Mouse (Mus musculus): ENCODE results near the gene Fbxw9. TPM values are rescaled to one million over a fixed set of nuclear protein-coding genes. Genes with fewer than 3 reads are reported as not detected.

Gene Fbxw9
- 20.4 and 21.2 TPM in 2 replicates for polyA plus RNA-seq (2014; fragmentation: Nextera tagmentation; extraction: Ambion mirVana)

DNA sequence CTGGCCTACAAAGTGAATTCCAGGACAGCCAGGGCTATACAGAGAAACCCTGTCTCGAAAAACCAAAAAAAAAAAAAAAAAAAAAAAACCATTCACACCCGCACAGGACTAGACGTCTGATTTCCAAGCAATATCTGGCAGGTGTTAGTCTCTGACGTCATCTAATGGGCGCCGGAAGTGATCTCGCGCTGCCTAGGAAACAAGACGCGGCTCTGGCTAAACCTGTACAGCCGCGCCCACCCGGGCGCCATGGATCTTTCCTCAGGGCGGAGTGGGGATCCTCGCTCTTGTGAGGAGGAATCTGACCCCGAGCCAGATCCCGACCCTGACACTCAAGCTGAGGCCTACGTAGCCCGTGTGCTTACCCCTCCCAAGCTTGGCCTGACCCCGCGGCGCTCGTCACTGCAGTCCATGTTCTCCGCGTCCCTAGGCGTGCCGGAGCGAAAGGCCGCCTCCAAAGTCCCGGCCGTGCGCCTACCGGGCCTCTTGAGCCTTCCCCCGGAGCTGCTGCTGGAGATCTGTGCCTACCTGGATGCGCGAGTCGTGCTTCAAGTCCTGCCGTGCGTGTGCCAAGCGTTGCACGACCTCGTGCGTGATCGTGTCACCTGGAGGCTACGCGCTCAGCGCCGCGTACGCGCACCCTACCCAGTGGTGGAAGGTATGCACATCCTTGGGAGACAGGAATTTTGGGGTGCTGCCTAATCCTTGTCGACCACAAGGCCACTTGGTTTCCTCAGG, at the start of gene Fbxw9:
Fbxw9 (plus strand) TSS at position 177 of the 738 bp plus-strand sequence.
- Histone ChIP-seq H3K9ac (replicated peaks; ENCODE audit: low read length) (peak within 1 kb of the TSS; percentile 67), H3K9me3 (replicated peaks; ENCODE audit: control insufficient read depth, low read length) (no peaks in the 10 kb centered on the region), H3K4me3 (ENCODE audit: low read depth, low read length) (peak within 1 kb of the TSS; percentile 77), H3K36me3 (replicated peaks; ENCODE audit: control insufficient read depth, insufficient read depth, low read depth, low read length) (0 out of 2 replicates have a peak, but pooled peaks cover 5% of the 10 kb centered on the region), H3K4me1 (ENCODE audit: control insufficient read depth, insufficient read depth, low read length) (0 out of 2 replicates have a peak, but pooled peaks cover 2% of the 10 kb centered on the region), H3K27me3 (ENCODE audit: control insufficient read depth, insufficient read depth, low read length) (no peaks in the 10 kb centered on the region), H3K4me2 (ENCODE audit: low read depth, low read length) (peak within 1 kb of the TSS; percentile 92), H3K27ac (replicated peaks; ENCODE audit: low read depth, low read length) (no peak within 1 kb of the TSS)
- ATAC-seq (replicated peaks; ENCODE audit: insufficient number of reproducible peaks, low FRiP score, low TSS enrichment, low read depth) (peak; percentile 84), DNase-seq (ENCODE audit: low spot score) (peak; percentile 96)
- WGBS = under 1% methylated on average over 52 of the region's 53 CpGs

DNA sequence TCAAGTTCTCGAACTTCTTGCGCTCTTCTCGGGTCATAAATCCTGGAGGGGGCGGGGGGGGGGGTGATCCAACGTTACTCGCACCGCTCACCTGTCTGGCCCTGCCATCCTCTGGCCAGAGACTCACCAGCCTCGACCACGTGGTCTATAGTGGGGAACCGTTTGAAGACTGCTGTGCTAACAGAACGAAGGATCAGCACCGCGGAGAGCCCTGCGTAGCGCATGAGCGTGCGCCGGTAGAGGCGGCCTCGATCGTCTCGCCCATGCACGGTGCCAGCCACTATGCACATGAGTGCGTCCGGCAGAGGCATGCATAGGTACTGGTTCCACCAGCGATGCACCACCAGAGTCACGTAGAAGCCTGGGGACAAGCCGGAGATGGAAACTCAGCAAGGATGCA, 48.6 kb upstream of the Fbxw9 start:
- Histone ChIP-seq H3K4me3 (ENCODE audit: low read depth, low read length) (no peak overlapping the region), H3K9me3 (replicated peaks; ENCODE audit: control insufficient read depth, low read length) (no peaks in the 10 kb centered on the region), H3K4me2 (ENCODE audit: low read depth, low read length) (no peak overlapping the region), H3K9ac (replicated peaks; ENCODE audit: low read length) (no peak overlapping the region), H3K27ac (replicated peaks; ENCODE audit: low read depth, low read length) (no peak overlapping the region), H3K36me3 (replicated peaks; ENCODE audit: control insufficient read depth, insufficient read depth, low read depth, low read length) (no peaks in the 10 kb centered on the region), H3K27me3 (ENCODE audit: control insufficient read depth, insufficient read depth, low read length) (peaks cover 26% of the 10 kb centered on the region), H3K4me1 (ENCODE audit: control insufficient read depth, insufficient read depth, low read length) (no peaks in the 10 kb centered on the region; the same call in 1 of the 2 replicates)
- ATAC-seq (replicated peaks; ENCODE audit: insufficient number of reproducible peaks, low FRiP score, low TSS enrichment, low read depth) (no peak), DNase-seq (ENCODE audit: low spot score) (no peak)
- 18% methylated on average over 28 of the region's 28 CpGs for WGBS

DNA sequence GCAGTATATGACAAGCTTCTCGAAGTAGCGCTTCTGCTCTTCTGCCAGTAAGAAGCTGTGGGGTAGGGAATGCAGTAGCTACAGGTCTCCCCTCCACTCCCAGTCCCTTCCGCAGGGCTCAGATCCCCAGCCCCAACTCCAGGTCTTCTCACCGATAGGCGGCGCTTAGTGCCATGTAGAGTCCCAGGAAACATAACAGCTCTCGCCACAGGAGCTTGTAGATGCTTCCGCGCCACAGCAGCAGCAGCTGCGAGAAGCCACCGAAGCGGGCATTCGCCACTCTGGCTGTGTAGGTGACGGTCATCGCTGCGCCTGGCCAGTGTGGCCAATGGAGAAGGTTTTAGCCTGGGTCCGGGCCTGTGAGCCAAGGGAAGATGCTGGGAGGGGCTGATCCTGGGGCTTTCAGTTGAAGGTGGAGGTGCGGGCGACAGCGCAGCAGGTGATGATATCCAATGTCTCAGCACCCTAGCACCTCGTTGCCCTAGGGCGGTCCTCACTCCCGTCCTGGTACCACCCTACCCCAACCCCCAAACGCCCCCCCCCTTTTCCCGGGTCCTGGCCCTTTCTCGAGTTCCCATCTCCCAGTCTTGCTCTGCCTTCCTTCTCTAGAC, 46.5 kb upstream of the Fbxw9 start:
- Histone ChIP-seq H3K27me3 (ENCODE audit: control insufficient read depth, insufficient read depth, low read length) (peaks cover 19% of the 10 kb centered on the region), H3K9ac (replicated peaks; ENCODE audit: low read length) (peak overlapping the region; percentile 51; the same call in 1 of the 2 replicates), H3K4me1 (ENCODE audit: control insufficient read depth, insufficient read depth, low read length) (no peaks in the 10 kb centered on the region; the same call in 1 of the 2 replicates), H3K27ac (replicated peaks; ENCODE audit: low read depth, low read length) (no peak overlapping the region), H3K4me2 (ENCODE audit: low read depth, low read length) (peak overlapping the region; percentile 47), H3K36me3 (replicated peaks; ENCODE audit: control insufficient read depth, insufficient read depth, low read depth, low read length) (no peaks in the 10 kb centered on the region), H3K9me3 (replicated peaks; ENCODE audit: control insufficient read depth, low read length) (no peaks in the 10 kb centered on the region), H3K4me3 (ENCODE audit: low read depth, low read length) (0 out of 2 replicates have a peak overlapping the region, but pooled peaks have one; percentile 14)
- ATAC-seq (replicated peaks; ENCODE audit: insufficient number of reproducible peaks, low FRiP score, low TSS enrichment, low read depth) = no peak
- DNase-seq (ENCODE audit: low spot score) = peak; percentile 86
- 7% methylated on average over 26 of the region's 26 CpGs for WGBS

GRCm38 (mm10) chr8:85014431-85014830, 45.4 kb upstream of the Fbxw9 start, which contains the start of gene Best2:
Gene Best2, minus strand, starts transcription at chr8:85014531.
- no peaks in the 10 kb centered on the region for H3K9me3 ChIP-seq (replicated peaks; ENCODE audit: control insufficient read depth, low read length)
- no peaks in the 10 kb centered on the region; the same call in 1 of the 2 replicates for H3K36me3 ChIP-seq (replicated peaks; ENCODE audit: control insufficient read depth, insufficient read depth, low read depth, low read length)
- peaks cover 19% of the 10 kb centered on the region for H3K27me3 ChIP-seq (ENCODE audit: control insufficient read depth, insufficient read depth, low read length)
- WGBS = 46% methylated on average over 2 of the region's 2 CpGs
- H3K4me1 ChIP-seq (ENCODE audit: control insufficient read depth, insufficient read depth, low read length) = no peaks in the 10 kb centered on the region; the same call in 1 of the 2 replicates
- H3K4me3 ChIP-seq (ENCODE audit: low read depth, low read length) = 0 out of 2 replicates have a peak within 1 kb of the TSS, but pooled peaks have one; percentile 14
- peak within 1 kb of the TSS; percentile 47 for H3K4me2 ChIP-seq (ENCODE audit: low read depth, low read length)
- ATAC-seq (replicated peaks; ENCODE audit: insufficient number of reproducible peaks, low FRiP score, low TSS enrichment, low read depth) (no peak), DNase-seq (ENCODE audit: low spot score) (no peak)
- H3K27ac ChIP-seq (replicated peaks; ENCODE audit: low read depth, low read length) = no peak within 1 kb of the TSS
- H3K9ac ChIP-seq (replicated peaks; ENCODE audit: low read length) = peak within 1 kb of the TSS; percentile 51; the same call in 1 of the 2 replicates

DNA sequence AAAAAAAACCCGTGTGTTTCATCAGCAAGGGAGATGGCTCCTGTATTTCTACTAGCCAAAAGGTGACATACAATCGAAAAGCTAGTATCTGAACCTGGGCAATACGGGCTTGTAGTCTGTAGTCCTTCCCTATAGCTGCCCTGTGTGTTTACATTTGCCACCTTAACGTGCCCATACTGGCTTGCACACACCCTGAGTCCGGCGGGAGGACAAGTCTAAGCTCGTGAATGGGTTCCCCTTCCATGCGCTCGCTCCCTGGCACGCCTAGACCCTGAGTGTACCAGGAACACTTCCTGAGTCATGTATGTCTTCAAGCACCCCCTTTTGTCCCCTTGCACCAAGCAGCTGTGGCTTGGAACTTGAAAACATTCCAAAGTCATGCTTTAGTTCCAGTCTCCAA, 43.1 kb upstream of the Fbxw9 start:
- H3K27ac ChIP-seq (replicated peaks; ENCODE audit: low read depth, low read length) = no peak overlapping the region
- H3K9ac ChIP-seq (replicated peaks; ENCODE audit: low read length) = no peak overlapping the region
- no peaks in the 10 kb centered on the region for H3K9me3 ChIP-seq (replicated peaks; ENCODE audit: control insufficient read depth, low read length)
- no peaks in the 10 kb centered on the region; the same call in 1 of the 2 replicates for H3K4me1 ChIP-seq (ENCODE audit: control insufficient read depth, insufficient read depth, low read length)
- no peak overlapping the region for H3K4me3 ChIP-seq (ENCODE audit: low read depth, low read length)
- no peak overlapping the region for H3K4me2 ChIP-seq (ENCODE audit: low read depth, low read length)
- H3K36me3 ChIP-seq (replicated peaks; ENCODE audit: control insufficient read depth, insufficient read depth, low read depth, low read length) = no peaks in the 10 kb centered on the region; the same call in 1 of the 2 replicates
- ATAC-seq (replicated peaks; ENCODE audit: insufficient number of reproducible peaks, low FRiP score, low TSS enrichment, low read depth) (no peak), DNase-seq (ENCODE audit: low spot score) (no peak)
- peaks cover 10% of the 10 kb centered on the region for H3K27me3 ChIP-seq (ENCODE audit: control insufficient read depth, insufficient read depth, low read length)
- WGBS = 65% methylated on average over 10 of the region's 10 CpGs

DNA sequence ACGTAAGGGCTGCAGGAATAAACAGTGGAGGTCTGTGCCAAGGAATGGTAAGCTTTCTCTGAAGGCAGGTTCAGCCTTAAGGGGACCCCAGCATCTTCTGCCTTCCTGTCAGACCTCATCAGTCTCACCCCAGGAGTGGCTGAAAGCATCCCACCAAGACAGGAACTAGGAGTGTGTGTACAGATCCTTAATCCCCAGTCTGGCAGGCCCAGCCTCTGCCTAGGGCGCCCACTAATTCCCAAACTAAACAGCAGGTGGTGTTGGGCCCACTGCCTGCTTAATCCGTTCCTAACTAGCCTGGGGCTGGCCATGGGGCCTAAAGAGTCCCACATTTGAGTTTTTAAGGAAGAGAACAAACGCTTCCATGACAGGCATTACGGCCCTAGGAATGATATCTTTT, 42.6 kb upstream of the Fbxw9 start:
- no peak for ATAC-seq (replicated peaks; ENCODE audit: insufficient number of reproducible peaks, low FRiP score, low TSS enrichment, low read depth)
- no peaks in the 10 kb centered on the region; the same call in 1 of the 2 replicates for H3K36me3 ChIP-seq (replicated peaks; ENCODE audit: control insufficient read depth, insufficient read depth, low read depth, low read length)
- WGBS = 31% methylated on average over 5 of the region's 5 CpGs

DNA sequence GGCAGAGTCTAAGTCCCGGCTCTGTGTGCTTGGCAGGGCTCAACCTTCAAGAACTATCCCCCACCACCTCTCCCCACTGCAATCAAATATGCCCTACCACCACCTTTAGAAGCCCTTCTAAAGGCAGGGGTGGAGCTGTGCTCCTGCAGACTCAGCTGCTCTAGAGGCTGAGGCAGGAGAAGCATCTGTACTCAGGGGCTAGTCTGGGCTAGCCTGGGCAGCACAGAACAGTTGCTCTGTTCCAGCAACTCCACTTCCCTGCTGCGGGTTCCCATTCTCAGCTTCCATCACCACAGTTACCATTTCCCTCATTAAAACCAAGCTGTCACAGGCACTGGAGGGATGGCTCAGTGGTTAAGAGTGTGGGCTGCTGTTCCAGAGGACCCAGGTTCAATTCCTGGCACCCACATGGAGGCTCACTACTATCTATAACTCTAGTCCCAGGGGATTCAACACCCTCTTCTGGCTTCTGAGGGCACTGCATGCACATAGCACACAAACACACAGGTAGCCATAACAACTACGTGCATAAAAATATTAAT, 38.3 kb upstream of the Fbxw9 start:
- Histone ChIP-seq H3K4me3 (ENCODE audit: low read depth, low read length) (no peak overlapping the region), H3K27ac (replicated peaks; ENCODE audit: low read depth, low read length) (no peak overlapping the region), H3K9me3 (replicated peaks; ENCODE audit: control insufficient read depth, low read length) (no peaks in the 10 kb centered on the region), H3K27me3 (ENCODE audit: control insufficient read depth, insufficient read depth, low read length) (no peaks in the 10 kb centered on the region), H3K36me3 (replicated peaks; ENCODE audit: control insufficient read depth, insufficient read depth, low read depth, low read length) (peaks cover 2% of the 10 kb centered on the region; the same call in 1 of the 2 replicates), H3K4me1 (ENCODE audit: control insufficient read depth, insufficient read depth, low read length) (peaks cover 4% of the 10 kb centered on the region; the same call in 1 of the 2 replicates), H3K4me2 (ENCODE audit: low read depth, low read length) (no peak overlapping the region), H3K9ac (replicated peaks; ENCODE audit: low read length) (no peak overlapping the region)
- DNase-seq (ENCODE audit: low spot score) = no peak
- WGBS = 94% methylated on average over 3 of the region's 3 CpGs
- no peak for ATAC-seq (replicated peaks; ENCODE audit: insufficient number of reproducible peaks, low FRiP score, low TSS enrichment, low read depth)

More for the DNA sequence above, 42.6 kb upstream of the Fbxw9 start:
- peaks cover 9% of the 10 kb centered on the region for H3K27me3 ChIP-seq (ENCODE audit: control insufficient read depth, insufficient read depth, low read length)
- no peak overlapping the region for H3K27ac ChIP-seq (replicated peaks; ENCODE audit: low read depth, low read length)
- no peak for DNase-seq (ENCODE audit: low spot score)
- H3K9ac ChIP-seq (replicated peaks; ENCODE audit: low read length) = no peak overlapping the region
- no peaks in the 10 kb centered on the region; the same call in 1 of the 2 replicates for H3K4me1 ChIP-seq (ENCODE audit: control insufficient read depth, insufficient read depth, low read length)
- no peaks in the 10 kb centered on the region for H3K9me3 ChIP-seq (replicated peaks; ENCODE audit: control insufficient read depth, low read length)
- no peak overlapping the region for H3K4me2 ChIP-seq (ENCODE audit: low read depth, low read length)
- H3K4me3 ChIP-seq (ENCODE audit: low read depth, low read length) = no peak overlapping the region
